Mouse (Mus musculus) ES-E14 (cell line): ENCODE results near the gene Cerkl.

Experiments used
- CHD2 ChIP-seq: IDR thresholded peaks from 2 replicates; pipeline ENCODE4 v1.6.1; 2014; ENCODE audit warnings: mild to moderate bottlenecking, low read depth, low read length, inconsistent platforms
- MAFK ChIP-seq: IDR thresholded peaks from 2 replicates; pipeline ENCODE4 v1.6.1; 2014; ENCODE audit warnings: mild to moderate bottlenecking, low read depth, low read length, inconsistent platforms; ENCODE audit not compliant: insufficient read depth

DNA sequence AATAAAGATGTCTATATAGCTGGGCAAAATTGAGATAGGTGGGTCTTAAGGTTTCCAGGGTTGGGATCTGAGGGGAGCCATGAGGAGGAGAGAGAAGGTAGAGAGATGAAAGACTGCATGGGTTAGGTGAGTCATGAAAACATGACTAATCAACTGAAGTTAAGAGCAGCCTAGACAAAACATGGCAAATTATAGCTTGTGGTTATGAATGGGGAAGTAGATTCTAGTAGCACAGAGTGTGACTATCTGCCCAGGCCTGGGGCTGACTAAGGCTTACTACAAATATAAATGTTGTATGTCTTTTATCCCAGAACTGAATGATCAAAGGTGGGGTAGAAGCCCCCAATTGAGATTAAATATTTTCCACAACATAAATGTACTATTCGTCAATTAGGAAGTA lies 9.4 kb downstream of the Cerkl start:
- no peak for TF ChIP-seq CHD2
- TF ChIP-seq MAFK, result no peak
